ENCODE assay signal across 45 mouse cellular contexts in genomic region chr5:120531631-120532030, GRCm38 (mm10). TPM values are rescaled to one million over a fixed set of nuclear protein-coding genes. Genes with fewer than 3 reads are reported as not detected.
"Had no signal": no experiment of that assay in that cellular context is flagged by ENCODE, and none has a peak within 500 bp of the region (broad histone marks: within the 10 kb centered on the region; RNA-seq: fewer than 3 reads in every experiment).

No protein-coding gene starts in this region.

- H3K27ac ChIP-seq: heart, embryonic 10.5 days; heart, embryonic 13.5 days; heart, embryonic 15.5 days; hindbrain, embryonic 10.5 days; hindbrain, embryonic 12.5 days; hindbrain, embryonic 13.5 days; hindbrain, embryonic 14.5 days; hindbrain, embryonic 15.5 days; hindbrain, postnatal 0 days; kidney, embryonic 15.5 days; kidney, postnatal 0 days; layer of hippocampus, adult 2 months had no signal

- H3K4me2 ChIP-seq: heart, embryonic 11.5 days; heart, embryonic 12.5 days; heart, embryonic 13.5 days; heart, embryonic 15.5 days; hindbrain, embryonic 12.5 days; hindbrain, embryonic 13.5 days; hindbrain, embryonic 14.5 days; hindbrain, embryonic 15.5 days; intestine, embryonic 15.5 days; kidney, embryonic 15.5 days had no signal

- H3K9ac ChIP-seq: heart, embryonic 12.5 days; heart, embryonic 13.5 days; heart, embryonic 15.5 days; hindbrain, embryonic 12.5 days; hindbrain, embryonic 13.5 days; hindbrain, embryonic 14.5 days; hindbrain, embryonic 15.5 days; intestine, embryonic 15.5 days; kidney, embryonic 15.5 days had no signal

- H3K27me3 ChIP-seq: heart, embryonic 12.5 days; heart, embryonic 13.5 days; heart, embryonic 15.5 days; hindbrain, embryonic 12.5 days; hindbrain, embryonic 13.5 days; hindbrain, embryonic 15.5 days; intestine, embryonic 15.5 days; kidney, embryonic 15.5 days had no signal

- ATAC-seq: hindbrain, embryonic 16.5 days; hindbrain, postnatal 0 days; inflammation-experienced regulatory T-cells, adult 6 months; intestine, postnatal 0 days had no signal

- H3K9me3 ChIP-seq: heart, embryonic 10.5 days; heart, embryonic 13.5 days; heart, embryonic 15.5 days; hindbrain, embryonic 10.5 days; hindbrain, embryonic 12.5 days; hindbrain, embryonic 13.5 days; hindbrain, embryonic 15.5 days; intestine, embryonic 15.5 days; kidney, embryonic 15.5 days had no signal

- DNase-seq: heart, postnatal 10 days; heart, postnatal 14 days; heart, postnatal 36 days; heart, postnatal 4 days; kidney, adult 11 months; kidney, adult 18-20 months; kidney, adult 2 months; kidney, adult 8-10 months; kidney, adult 9 months; kidney, postnatal 10 days; kidney, postnatal 14 days; kidney, postnatal 25 days; kidney, postnatal 36 days; kidney, postnatal 4 days; layer of hippocampus, adult 9-11 months; layer of hippocampus, postnatal 36 days had no signal

- H3K36me3 ChIP-seq: heart, embryonic 15.5 days; hindbrain, embryonic 12.5 days; hindbrain, embryonic 15.5 days; intestine, embryonic 15.5 days had no signal

- H3K4me3 ChIP-seq: heart, embryonic 10.5 days; heart, embryonic 12.5 days; heart, embryonic 13.5 days; heart, embryonic 15.5 days; hindbrain, embryonic 10.5 days; hindbrain, embryonic 12.5 days; hindbrain, embryonic 13.5 days; hindbrain, embryonic 15.5 days; intestine, embryonic 15.5 days; kidney, embryonic 15.5 days; layer of hippocampus, adult 2 months had no signal

RNA-seq across cellular contexts. Expression of gene Sds, which starts 55.3 kb away (rescaled TPM):
- total RNA-seq: heart, postnatal 10 days; heart, postnatal 14 days; heart, postnatal 4 days; hematopoietic stem cell, adult 5-6 weeks; hindbrain, postnatal 0 days; layer of hippocampus, postnatal 10 days; layer of hippocampus, postnatal 14 days; layer of hippocampus, postnatal 36 days had no signal
- polyA plus RNA-seq: heart, embryonic 11.5 days; heart, embryonic 12.5 days; heart, embryonic 13.5 days; heart, embryonic 14.5 days; heart, embryonic 15.5 days; heart, postnatal 0 days; hindbrain, embryonic 10.5 days; hindbrain, embryonic 11.5 days; hindbrain, embryonic 12.5 days; hindbrain, embryonic 13.5 days; hindbrain, embryonic 14.5 days; hindbrain, embryonic 15.5 days; inflammation-experienced regulatory T-cells, adult 6 months; intestine, embryonic 14.5 days; intestine, embryonic 15.5 days; intestine, postnatal 0 days; kidney, adult 2 months; kidney, embryonic 14.5 days; kidney, embryonic 15.5 days; kidney, embryonic 16.5 days; kidney, postnatal 0 days; large intestine, adult 2 months had no signal

RNA-seq across cellular contexts. Expression of gene Iqcd, which starts 57.2 kb away (rescaled TPM):
- total RNA-seq: heart, postnatal 25 days; heart, postnatal 36 days; heart, postnatal 4 days; hematopoietic stem cell, adult 5-6 weeks had no signal
